10 mouse cellular contexts compared by ENCODE assay signal in the genomic region with DNA sequence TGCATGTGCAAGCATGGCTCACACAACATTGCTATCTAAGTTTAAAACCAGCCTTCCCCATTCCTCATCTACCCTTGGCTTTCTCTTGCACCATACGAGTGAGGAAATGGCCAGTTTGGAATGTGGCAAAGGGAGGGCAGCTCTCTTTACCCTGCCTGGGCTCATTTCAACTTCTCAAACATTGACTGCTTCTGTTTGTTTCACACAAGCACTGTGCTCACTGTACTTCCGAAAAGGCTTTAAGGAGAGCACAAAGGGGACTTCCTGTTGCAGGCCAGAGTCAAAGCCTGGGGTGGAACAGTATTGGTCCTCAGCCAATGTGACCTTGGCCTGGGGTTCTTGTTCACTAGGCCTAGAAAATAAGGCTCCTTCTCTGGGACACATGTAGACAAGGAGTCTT. TPM values are rescaled to one million over a fixed set of nuclear protein-coding genes. Genes with fewer than 3 reads are reported as not detected.
DNase-seq lines count a peak whose midpoint lies in the region; ATAC-seq and TF ChIP-seq lines count a peak whose summit lies in the region.
"Had no signal": no experiment of that assay in that cellular context is flagged by ENCODE, and none has a peak within 500 bp of the region (broad histone marks: within the 10 kb centered on the region; RNA-seq: fewer than 3 reads in every experiment).

No protein-coding gene starts in this region.

- H3K36me3 ChIP-seq in hindbrain, postnatal 0 days (ENCODE audit: insufficient read depth, low read length) = peaks cover 10% of the 10 kb centered on the region; the same call in 1 of the 2 replicates
- H3K36me3 ChIP-seq in hindbrain, embryonic 11.5 days (ENCODE audit: control insufficient read depth, insufficient read depth, low read length) = no peaks in the 10 kb centered on the region
- H3K36me3 ChIP-seq in kidney, embryonic 14.5 days (ENCODE audit: control insufficient read depth, insufficient read depth, low read length) = peaks cover 45% of the 10 kb centered on the region
- H3K36me3 ChIP-seq in macrophage (ENCODE audit: inconsistent target) = no peaks in the 10 kb centered on the region
- H3K36me3 ChIP-seq: midbrain, embryonic 15.5 days had no signal

- no peaks in the 10 kb centered on the region for H3K27me3 ChIP-seq in hindbrain, postnatal 0 days (ENCODE audit: insufficient read depth, low read length)
- no peaks in the 10 kb centered on the region for H3K27me3 ChIP-seq in hindbrain, embryonic 11.5 days (ENCODE audit: control insufficient read depth, insufficient read depth, low read length)
- no peaks in the 10 kb centered on the region for H3K27me3 ChIP-seq in kidney, embryonic 14.5 days (ENCODE audit: control insufficient read depth, insufficient read depth, low read length)
- H3K27me3 ChIP-seq: hindbrain, embryonic 15.5 days; midbrain, embryonic 15.5 days had no signal

- H3K27ac ChIP-seq in hindbrain, postnatal 0 days = no peak overlapping the region
- no peak overlapping the region for H3K27ac ChIP-seq in hindbrain, embryonic 11.5 days (ENCODE audit: low read depth, low read length)
- peak overlapping the region; percentile 47; the same call in 1 of the 2 replicates for H3K27ac ChIP-seq in kidney, embryonic 14.5 days (ENCODE audit: low read depth, low read length)
- H3K27ac ChIP-seq in macrophage = 0 out of 2 replicates have a peak overlapping the region, but pooled peaks have one; percentile 2
- H3K27ac ChIP-seq: hindbrain, embryonic 15.5 days; midbrain, embryonic 15.5 days had no signal

- 0 out of 2 replicates have a peak, but pooled peaks have one; percentile 24 for ATAC-seq in hindbrain, postnatal 0 days
- ATAC-seq in hindbrain, embryonic 11.5 days (ENCODE audit: low FRiP score) = no peak
- peak; percentile 28 for ATAC-seq in granulocyte monocyte progenitor cell, adult 5-6 weeks (replicated peaks; ENCODE audit: poor library complexity, severe bottlenecking)
- ATAC-seq in kidney, embryonic 14.5 days (ENCODE audit: low FRiP score, low TSS enrichment) = no peak
- ATAC-seq: midbrain, embryonic 15.5 days had no signal

- H3K79me2 ChIP-seq in macrophage (ENCODE audit: inconsistent target) = no peaks in the 10 kb centered on the region

- H3K4me1 ChIP-seq in hindbrain, postnatal 0 days (ENCODE audit: insufficient read depth, low read length) = no peaks in the 10 kb centered on the region
- no peaks in the 10 kb centered on the region for H3K4me1 ChIP-seq in hindbrain, embryonic 11.5 days (replicated peaks; ENCODE audit: control insufficient read depth, insufficient read depth, low read length)
- H3K4me1 ChIP-seq in kidney, embryonic 14.5 days (ENCODE audit: control insufficient read depth, insufficient read depth, low read length) = peaks cover 7% of the 10 kb centered on the region
- H3K4me1 ChIP-seq: hindbrain, embryonic 15.5 days; midbrain, embryonic 15.5 days had no signal

- no peak overlapping the region for H3K4me3 ChIP-seq in hindbrain, postnatal 0 days (ENCODE audit: low read length)
- no peak overlapping the region for H3K4me3 ChIP-seq in hindbrain, embryonic 11.5 days (ENCODE audit: low read depth, low read length)
- no peak overlapping the region for H3K4me3 ChIP-seq in kidney, embryonic 14.5 days (ENCODE audit: low read length)
- H3K4me3 ChIP-seq in macrophage (ENCODE audit: inconsistent target) = no peak overlapping the region
- H3K4me3 ChIP-seq: hindbrain, embryonic 15.5 days; midbrain, embryonic 15.5 days had no signal

- no peak for DNase-seq in hindbrain, postnatal 0 days (ENCODE audit: low spot score)
- no peak for DNase-seq in hindbrain, embryonic 11.5 days (ENCODE audit: low spot score)
- no peak for DNase-seq in cerebellum, adult 18-20 months
- no peak for DNase-seq in cerebellum, postnatal 36 days
- no peak for DNase-seq in layer of hippocampus, postnatal 10 days (ENCODE audit: low spot score in 2 of 2)

- WGBS in hindbrain, postnatal 0 days = 52% methylated on average over 2 of the region's 2 CpGs
- WGBS in hindbrain, embryonic 11.5 days = 80% methylated on average over 2 of the region's 2 CpGs
- WGBS in kidney, embryonic 14.5 days = 60% methylated on average over 2 of the region's 2 CpGs
- 28% methylated on average over 2 of the region's 2 CpGs for WGBS in macrophage (ENCODE audit: missing documents)

- no peaks in the 10 kb centered on the region for H3K9me3 ChIP-seq in hindbrain, postnatal 0 days (ENCODE audit: low read length)
- no peaks in the 10 kb centered on the region for H3K9me3 ChIP-seq in hindbrain, embryonic 11.5 days (ENCODE audit: control insufficient read depth, low read length)
- H3K9me3 ChIP-seq in kidney, embryonic 14.5 days (ENCODE audit: control insufficient read depth, low read length) = 0 out of 2 replicates have a peak, but pooled peaks cover 4% of the 10 kb centered on the region
- H3K9me3 ChIP-seq: hindbrain, embryonic 15.5 days had no signal

- H3K4me2 ChIP-seq in hindbrain, postnatal 0 days (ENCODE audit: low read depth, low read length) = no peak overlapping the region
- no peak overlapping the region for H3K4me2 ChIP-seq in hindbrain, embryonic 11.5 days (replicated peaks; ENCODE audit: low read depth, low read length)
- H3K4me2 ChIP-seq in kidney, embryonic 14.5 days (replicated peaks; ENCODE audit: low read depth, low read length) = no peak overlapping the region
- H3K4me2 ChIP-seq: hindbrain, embryonic 15.5 days; midbrain, embryonic 15.5 days had no signal

- TF ChIP-seq CTCF in hindbrain, postnatal 0 days (IDR thresholded peaks at IDR 0.05; ENCODE audit: low read depth) = no peak

- H3K9ac ChIP-seq in hindbrain, postnatal 0 days (replicated peaks; ENCODE audit: low read length) = no peak overlapping the region
- no peak overlapping the region for H3K9ac ChIP-seq in hindbrain, embryonic 11.5 days (ENCODE audit: low read depth, low read length)
- H3K9ac ChIP-seq in kidney, embryonic 14.5 days (ENCODE audit: low read depth, low read length) = no peak overlapping the region
- H3K9ac ChIP-seq: hindbrain, embryonic 15.5 days; midbrain, embryonic 15.5 days had no signal

RNA-seq across cellular contexts. Expression of a gene that starts 47.7 kb away (rescaled TPM):
- total RNA-seq in hindbrain, postnatal 0 days (2014; rRNA removed) = 4.4 and 10.8 TPM in 2 replicates
- 18.5 and 20.5 TPM in 2 replicates for polyA plus RNA-seq in hindbrain, postnatal 0 days (2015; fragmentation: Nextera tagmentation; extraction: Ambion mirVana)
- 8.0 and 9.8 TPM in 2 replicates for polyA plus RNA-seq in hindbrain, embryonic 11.5 days (2014; fragmentation: Nextera tagmentation; extraction: Ambion mirVana)
- not detected in 2 replicates for total RNA-seq in granulocyte monocyte progenitor cell, adult 5-6 weeks (2014; fragmentation: Nextera tagmentation)
- total RNA-seq in granulocyte monocyte progenitor cell, adult 5-6 weeks (2017) = 0.73 TPM in 1 of 2 replicates, not detected in the other
- polyA plus RNA-seq in kidney, embryonic 14.5 days (2014; fragmentation: Nextera tagmentation; extraction: Ambion mirVana) = 46.9 and 56.9 TPM in 2 replicates
- 1 to 10 TPM in 19 of 26 experiments, under 1 TPM in 6, not detected in 1; 0.25 to 7.3 (median 2.2) TPM for total RNA-seq in macrophage (2018; cell fraction: chromatin; rRNA removed)
- 1 to 10 TPM in 16 of 26 experiments, under 1 TPM in 10; 0.62 to 4.7 (median 1.5) TPM for total RNA-seq in macrophage (2018; cell fraction: cytosol; rRNA removed)
- 1 to 10 TPM in 24 of 26 experiments, under 1 TPM in 2; 0.64 to 6.6 (median 3.5) TPM for total RNA-seq in macrophage (2018; cell fraction: nucleus; rRNA removed)
- 0.52 to 3.2 TPM (median 0.86 TPM) in 3 replicates for polyA plus RNA-seq in macrophage (2018)
- 10 to 100 TPM; 16.3 to 19.1 TPM for total RNA-seq in layer of hippocampus, postnatal 10 days (2021)

Comparison
In these comparisons a context has a peak if more than half of its experiments do, and no peak if none do; other contexts are left out.
1. ATAC-seq: peak in hindbrain, postnatal 0 days (single experiment) and granulocyte monocyte progenitor cell, adult 5-6 weeks (single experiment); none in hindbrain, embryonic 11.5 days (single experiment) and kidney, embryonic 14.5 days (single experiment).
2. H3K27ac ChIP-seq: peak in kidney, embryonic 14.5 days (single experiment) and macrophage (single experiment); none in hindbrain, postnatal 0 days (single experiment) and hindbrain, embryonic 11.5 days (single experiment).